Mouse (Mus musculus) urinary bladder, postnatal 4 days (tissue): ENCODE measurements around the gene Prkag3.

Source experiments
- DNase-seq, 2 experiments: peaks; one replicate each; pipeline ENCODE4 v3.0.0; 2021 to 2022; ENCODE audit warnings: low spot score in 2 of 2

Prkag3 gene

DNA sequence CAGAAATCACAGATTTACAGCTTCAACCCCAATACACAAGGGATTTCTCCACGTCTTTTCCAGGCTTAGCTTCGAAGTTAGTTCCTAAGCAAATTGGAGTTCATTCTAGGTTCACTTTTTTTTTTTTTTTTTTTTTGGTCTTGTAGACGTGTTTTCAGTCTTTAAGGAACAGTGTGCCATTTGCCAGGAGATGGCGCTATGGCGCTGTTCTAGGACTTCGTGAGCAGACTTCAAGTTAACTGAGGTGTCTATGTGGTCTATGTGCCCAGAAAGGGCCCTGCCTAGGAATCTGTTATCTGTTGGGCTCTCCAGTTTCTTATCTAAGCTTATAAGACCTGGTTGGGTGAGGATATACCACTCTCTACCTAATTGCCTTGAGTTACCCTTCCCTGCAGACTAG, 14.1 kb upstream of the Prkag3 start:
- DNase-seq: peak; percentile 64 to 70

GRCm38 (mm10) chr1:74759773-74760172, 10.8 kb upstream of the Prkag3 start:
- DNase-seq: peak in 1 of 2 experiments; percentile 49

DNA sequence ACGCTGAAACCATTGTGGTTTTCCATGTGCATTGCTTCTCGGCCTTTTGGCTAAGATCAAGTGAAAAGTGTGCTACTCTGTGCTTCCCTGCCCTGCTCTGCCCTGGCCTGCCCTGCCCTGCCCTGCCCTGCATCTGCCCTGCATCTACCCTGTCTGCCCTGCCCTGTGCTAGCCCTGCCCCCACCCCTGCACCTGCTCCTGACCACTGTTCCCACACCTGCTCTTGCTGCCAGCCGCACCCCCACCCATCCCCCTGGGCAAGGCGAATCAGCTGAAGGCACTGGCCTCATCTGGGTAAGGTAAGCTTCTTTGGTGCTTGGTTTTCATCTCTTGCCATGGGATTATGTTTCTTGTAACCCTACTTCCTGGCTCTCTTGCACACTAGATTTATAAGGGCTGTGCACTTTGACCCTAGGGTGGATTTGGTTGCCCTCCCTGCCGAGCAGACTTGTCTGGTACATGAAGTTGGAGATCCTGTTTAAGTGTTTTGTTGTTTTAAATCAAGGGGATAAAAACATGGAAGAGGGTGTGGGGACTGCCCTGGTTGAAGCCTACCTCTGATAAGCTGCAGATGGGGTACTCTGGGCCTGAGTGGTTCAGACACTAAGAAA, 5.3 kb upstream of the Prkag3 start:
- DNase-seq: no peak

DNA sequence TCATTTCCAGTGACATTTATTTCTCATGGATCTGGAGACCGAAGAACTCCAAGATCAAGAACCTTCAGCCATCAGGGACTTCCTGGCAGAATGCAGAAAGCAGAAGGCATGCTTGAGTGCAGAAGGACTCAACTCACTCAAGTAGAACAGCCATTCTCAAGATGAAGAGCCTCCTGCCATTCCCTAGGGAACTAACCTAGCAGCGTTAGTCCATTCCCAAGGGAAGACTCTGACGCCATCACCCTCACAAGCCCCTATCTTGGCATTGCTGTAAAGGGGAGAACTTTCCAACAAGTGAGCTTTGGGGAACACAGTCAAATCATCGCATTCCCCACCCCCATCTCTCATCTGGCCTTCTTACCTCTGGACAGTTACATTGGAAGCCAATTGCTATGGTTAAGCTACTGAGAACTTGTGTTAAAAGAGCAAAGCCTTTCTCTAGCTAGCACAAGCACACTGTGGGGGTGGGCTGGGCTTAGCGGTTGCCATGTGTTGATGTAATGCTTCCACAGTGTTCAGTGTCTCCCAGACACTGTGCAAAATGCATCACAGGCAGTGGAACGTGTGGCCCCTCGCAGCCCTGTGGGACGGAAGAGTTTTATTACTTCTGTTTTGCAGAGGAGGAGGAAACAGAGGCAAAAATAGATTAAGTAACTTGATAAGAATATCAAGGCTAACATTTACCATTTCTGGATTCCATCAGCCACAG, 4.4 kb upstream of the Prkag3 start:
- DNase-seq: no peak

DNA sequence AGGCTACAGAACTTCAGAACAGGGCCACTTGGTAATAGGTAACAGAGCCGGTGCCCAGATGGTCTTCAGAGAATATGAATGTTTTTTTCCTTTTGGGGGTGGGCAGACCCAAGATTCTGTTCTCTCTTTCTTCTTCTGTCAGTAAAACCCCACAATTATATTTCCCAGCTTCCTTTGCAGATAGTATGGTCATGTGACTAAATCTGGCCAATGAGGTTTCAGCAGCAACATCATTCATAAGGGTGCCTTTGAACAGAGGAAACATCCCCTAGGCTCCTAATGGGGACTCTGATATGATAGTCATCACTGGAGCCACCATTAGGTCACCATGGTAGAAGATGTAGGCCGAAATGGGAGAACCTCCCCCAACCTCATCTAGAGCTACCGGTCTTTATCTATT, 3.8 kb upstream of the Prkag3 start:
- no peak for DNase-seq

GRCm38 (mm10) chr1:74752150-74752549, 3.1 kb upstream of the Prkag3 start:
- no peak for DNase-seq

DNA sequence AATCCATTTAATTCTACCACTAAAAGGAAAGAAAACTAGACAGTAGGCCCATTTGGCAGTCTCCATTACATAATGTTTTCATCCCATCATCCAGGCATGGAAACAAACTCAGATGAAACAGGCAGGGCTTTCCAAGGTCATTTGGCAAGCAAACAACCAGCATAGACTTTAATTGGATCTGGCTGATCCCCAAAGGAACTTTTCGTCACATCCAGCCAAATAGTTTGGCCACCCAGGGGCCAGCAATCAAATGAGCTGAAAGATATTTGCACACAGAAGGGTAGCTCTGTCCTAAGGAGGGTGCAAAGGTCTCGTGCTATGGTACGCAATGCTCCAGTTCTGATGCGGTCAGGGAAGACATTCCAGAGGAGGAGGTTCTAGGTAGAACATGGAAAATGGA, 1.7 kb upstream of the Prkag3 start:
- peak in 1 of 2 experiments; percentile 50 for DNase-seq

DNA sequence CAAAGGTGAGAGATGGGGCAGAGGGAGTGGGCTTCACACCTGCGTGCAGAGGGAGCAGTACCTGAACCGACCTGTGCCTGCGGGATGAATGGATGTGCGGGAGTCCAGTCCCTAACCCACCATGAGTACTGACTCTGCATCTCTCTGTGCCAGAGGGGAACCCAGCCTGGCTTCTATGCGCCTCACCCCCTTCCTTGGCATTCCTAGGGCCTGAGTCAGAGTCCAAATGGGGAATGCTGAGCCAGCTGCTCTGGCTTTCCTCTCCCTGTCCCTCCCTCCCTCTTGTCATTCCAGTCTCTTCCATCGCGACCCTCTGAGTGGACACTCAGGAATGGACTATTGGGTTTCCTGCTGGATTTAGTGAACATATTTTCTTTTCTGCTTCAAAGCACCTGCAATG, 280 bp upstream of the Prkag3 start:
- peak in 1 of 2 experiments; percentile 59 for DNase-seq

DNA sequence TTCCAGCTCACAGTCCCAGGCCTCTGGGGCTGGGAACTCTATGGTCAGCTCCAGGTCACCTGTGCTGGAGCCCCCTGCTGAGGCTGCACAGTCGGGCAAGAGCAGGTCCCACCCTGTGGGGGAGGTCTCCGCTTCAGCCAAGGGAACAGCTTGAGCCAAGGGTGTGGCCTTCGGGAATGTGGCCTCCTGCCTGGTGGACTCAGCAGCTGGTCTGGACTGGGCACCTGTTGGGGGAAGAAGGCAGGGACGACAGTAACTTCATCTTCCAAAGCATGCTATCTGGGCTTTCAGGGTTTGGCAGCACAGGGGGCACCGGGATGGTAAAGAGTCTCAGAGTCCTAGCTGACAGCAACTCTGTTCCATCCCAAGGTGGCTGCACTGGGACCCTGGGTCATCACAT, 1.7 kb downstream of the Prkag3 start:
- no peak for DNase-seq

DNA sequence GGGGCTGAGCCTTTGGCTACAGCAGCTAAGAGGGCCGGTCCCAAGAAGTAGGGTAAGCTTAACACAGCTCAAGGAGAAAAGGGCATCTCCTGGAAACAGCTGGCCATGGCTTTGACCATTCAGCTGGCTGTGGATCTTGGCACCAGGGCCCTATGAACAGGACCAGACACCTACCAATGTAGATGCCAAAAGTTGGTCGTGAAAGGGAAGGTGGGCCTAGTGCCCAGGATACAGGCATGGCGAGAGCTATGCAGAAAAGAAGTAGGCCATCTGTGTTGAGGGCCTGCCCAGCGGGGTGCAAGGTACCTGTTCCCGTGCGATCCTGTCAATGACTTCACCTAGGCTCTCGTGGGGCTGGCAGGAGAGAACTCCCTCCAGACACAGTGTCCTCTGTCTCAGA, 8.2 kb downstream of the Prkag3 start:
- DNase-seq: no peak

GRCm38 (mm10) chr1:74737500-74737899, 11.5 kb downstream of the Prkag3 start:
- DNase-seq: no peak

DNA sequence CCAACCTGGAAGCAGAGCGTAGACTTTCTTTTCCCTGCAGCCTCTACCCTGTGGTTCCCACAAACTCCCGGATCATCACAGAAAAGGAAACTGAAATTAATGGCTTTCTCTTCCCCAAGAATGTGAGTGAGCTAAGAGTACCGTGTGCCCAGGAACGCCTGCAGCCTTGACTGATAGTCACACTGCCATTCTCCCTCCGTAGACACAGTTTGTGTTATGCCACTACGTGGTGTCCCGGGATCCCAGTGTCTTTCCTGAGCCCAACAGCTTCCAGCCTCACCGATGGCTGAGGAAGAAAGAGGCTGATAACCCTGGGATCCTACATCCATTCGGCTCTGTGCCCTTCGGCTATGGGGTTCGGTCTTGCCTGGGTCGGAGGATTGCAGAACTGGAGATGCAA, 12.0 kb downstream of the Prkag3 start:
- no peak for DNase-seq

GRCm38 (mm10) chr1:74728446-74728845, 20.6 kb downstream of the Prkag3 start:
- DNase-seq: no peak

DNA sequence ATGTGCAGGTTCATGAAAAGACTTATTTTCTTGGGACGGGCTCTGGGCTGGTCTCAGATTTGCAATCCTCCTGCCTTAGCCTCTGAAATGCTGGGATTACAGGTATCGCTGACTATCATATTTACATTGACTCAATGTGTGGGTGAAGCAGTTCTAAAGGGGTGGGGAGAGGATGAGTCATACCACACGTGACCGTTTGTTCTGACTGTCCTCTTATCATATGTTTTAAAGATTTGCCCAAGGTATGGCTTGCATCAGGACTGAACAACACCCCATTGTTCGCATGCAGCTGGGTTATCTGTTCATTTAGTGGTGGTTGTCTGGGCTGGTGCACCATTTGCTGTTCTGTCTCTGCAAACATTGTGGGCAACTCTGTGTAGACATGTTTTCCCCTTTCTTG, 22.3 kb downstream of the Prkag3 start:
- no peak for DNase-seq

GRCm38 (mm10) chr1:74726114-74726513, 22.9 kb downstream of the Prkag3 start:
- no peak for DNase-seq

- no peak for DNase-seq
These were observed 25.3 kb downstream of the Prkag3 start for GRCm38 (mm10) chr1:74723748-74724147.

DNA sequence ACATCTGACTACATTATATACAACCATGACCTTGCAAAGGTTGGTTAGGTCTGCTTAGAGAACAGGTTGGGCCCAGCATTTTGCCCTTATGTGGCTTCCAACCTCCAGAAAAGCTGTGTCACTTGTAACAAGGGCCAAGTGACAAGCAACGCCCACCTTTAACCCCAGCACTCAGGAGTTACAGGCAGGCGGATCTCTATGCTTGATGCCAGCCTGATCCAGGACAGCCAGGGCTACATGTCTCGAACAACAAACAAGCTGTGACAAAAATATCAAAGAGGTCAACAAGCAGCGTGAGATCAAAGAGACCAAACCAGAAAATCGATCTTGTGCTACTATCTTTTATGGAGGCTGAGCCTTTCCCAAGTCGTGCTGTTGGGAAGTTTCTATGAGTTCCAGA, 27.4 kb downstream of the Prkag3 start:
- no peak for DNase-seq

DNA sequence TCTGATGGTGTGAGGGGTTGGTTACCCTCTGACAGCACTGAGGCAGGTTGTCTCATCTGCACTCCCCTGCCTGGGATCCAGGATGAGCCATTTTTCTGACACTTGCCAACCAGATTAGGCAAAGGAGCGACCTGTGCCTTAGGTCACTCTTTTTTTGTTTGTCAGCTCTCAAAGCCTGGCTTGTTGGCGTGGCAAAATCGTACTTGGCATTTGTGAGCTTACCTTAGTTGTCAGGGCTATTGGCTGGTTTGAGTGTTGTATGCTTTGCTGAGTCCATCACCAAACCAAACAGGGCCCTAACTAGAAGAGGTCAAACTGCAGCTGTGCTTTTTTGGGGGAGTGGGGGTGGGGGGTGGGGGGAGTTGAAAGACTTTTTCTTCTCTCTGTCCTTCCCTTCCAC, 29.7 kb downstream of the Prkag3 start:
- DNase-seq: no peak

DNA sequence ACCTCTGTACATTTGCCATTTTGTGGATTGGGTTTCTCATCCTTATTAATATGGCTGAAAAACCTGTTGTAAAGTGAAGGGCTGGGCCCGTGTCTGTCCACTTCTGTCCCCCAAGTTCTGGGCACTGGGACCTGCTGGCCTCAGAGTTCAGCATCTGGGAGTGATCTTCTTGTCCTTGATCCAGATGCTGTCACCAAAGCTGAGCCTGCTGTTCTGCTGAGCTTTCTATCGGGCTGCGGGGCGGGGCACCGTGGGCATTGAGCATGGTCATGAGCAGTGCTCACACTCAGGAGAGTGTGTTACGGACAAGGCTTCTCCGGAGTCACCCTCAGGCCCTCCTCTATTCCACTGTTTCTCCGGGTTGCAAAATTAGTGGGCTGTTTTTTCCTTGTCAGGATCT, 30.9 kb downstream of the Prkag3 start:
- DNase-seq: no peak

DNA sequence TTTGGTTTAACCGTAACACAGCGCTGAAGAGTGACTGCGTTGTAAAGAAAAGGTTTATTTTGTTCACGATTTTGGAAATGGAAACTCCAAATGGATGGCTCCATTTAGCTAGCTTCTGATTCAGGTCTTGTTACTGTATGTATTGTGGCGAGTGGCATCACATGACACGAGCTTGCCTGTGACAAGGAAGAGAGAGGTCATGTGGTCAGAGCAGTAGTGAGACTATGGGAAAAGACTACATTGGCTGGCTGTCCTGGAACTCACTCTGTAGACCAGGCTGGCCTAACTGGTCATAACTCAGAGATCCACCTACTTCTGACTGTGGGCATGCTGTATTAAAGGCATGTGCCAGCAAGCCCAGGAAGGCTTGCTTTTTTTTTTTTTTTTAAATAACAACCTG, 33.1 kb downstream of the Prkag3 start:
- DNase-seq: no peak

DNA sequence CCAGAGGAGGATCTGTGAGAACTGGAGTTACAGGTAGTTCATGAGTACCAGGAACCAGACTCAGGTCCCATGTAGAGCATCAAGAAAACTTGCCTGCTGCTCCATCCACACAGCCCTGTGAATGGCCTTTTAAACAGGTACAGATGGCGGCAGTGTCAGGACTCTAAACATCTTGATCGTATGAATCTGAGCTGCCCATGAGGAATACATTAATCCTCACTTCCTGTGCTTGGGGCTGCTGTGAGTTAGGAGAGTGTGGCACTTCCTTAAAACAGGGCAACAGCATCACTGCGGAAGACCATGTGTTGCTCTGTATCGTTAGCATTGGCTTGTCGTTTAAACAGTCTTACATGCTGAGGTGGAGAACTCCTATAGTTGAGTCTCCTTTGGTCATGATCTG, 33.6 kb downstream of the Prkag3 start:
- DNase-seq: no peak

DNA sequence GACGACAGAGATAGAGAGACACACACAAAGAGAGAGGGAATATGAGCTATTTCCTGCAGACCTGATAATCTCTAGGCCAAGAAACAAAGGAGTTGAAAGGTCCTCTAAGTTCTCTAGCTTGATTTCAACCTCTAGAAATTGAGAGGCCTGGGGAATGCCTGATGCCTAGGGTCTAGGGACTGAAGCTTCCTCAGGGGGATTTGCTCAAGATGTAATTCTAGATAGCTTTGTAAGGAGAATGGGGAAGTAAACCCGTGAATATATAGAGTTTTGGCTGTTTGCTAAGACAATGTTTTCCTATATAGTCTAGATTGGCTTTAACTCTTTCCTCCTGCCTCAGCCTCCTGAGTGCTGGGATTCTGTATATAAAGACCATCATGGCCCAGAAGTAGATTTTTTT, 34.1 kb downstream of the Prkag3 start:
- no peak for DNase-seq

- DNase-seq: no peak
These were observed 34.9 kb downstream of the Prkag3 start for GRCm38 (mm10) chr1:74713859-74714730.
